Mouse (Mus musculus): ENCODE measurements around the gene Fbxo36.

DNA sequence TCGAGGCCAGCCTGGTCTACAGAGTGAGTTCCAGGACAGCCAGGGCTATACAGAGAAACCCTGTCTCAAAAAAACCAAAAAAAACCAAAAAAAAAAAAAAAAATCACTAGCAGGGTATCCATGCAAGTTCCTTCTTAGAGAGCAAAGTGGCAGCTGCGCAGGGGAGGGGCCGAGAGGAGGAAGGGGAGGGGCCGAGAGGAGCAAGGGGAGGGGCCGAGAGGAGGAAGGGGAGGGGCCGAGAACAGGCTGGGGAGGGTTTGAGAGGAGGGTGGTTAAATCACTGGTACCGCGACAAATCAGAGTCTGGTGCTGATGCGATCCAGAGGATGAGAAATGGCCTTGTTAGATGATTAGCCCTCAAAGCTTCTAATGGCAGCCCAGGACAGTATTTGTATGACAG lies 52.1 kb downstream of the Fbxo36 start:
- TF ChIP-seq CTCF (IDR thresholded peaks at IDR 0.05; ENCODE audit: low read depth) = no peak
- no peak for TF ChIP-seq EP300 (IDR thresholded peaks at IDR 0.05; ENCODE audit: low read depth)
